Comparison of ENCODE assay signal across 22 mouse cellular contexts in the genomic region with DNA sequence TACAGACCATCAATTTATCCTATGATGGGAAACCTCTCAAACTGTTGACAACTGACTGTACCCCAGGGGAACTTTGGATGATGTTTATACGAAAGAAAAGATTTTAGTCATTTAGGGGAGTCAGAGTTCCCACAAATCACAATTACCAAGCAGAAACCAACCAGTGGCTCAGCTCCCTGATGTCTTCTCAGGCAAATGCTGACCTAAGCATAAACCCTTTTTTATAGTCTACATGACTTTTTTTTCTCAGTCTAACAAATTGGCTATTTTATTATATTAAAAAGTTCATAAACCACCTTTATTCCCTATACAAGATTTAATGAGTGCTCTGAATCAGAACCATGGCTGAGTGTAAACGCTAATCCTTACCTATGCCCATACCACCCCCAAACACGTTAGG.
DNase-seq lines count a peak whose midpoint lies in the region; ATAC-seq and TF ChIP-seq lines count a peak whose summit lies in the region.
"Had no signal": no experiment of that assay in that cellular context is flagged by ENCODE, and none has a peak within 500 bp of the region (broad histone marks: within the 10 kb centered on the region; RNA-seq: fewer than 3 reads in every experiment).

No protein-coding gene starts in this region.

- no peak overlapping the region for H3K4me3 ChIP-seq in CH12.LX (replicated peaks in 1 of 3; ENCODE audit: low read depth in 2 of 3, low read length in 2 of 3, poor library complexity in 1 of 3)
- H3K4me3 ChIP-seq in ES-E14 (ENCODE audit: insufficient read depth in 1 of 2, low read depth in 1 of 2, low read length in 2 of 2, poor library complexity in 1 of 2, severe bottlenecking in 1 of 2), result no peak overlapping the region
- no peak overlapping the region for H3K4me3 ChIP-seq in MEL (ENCODE audit: control insufficient read depth in 1 of 2, insufficient read depth in 1 of 2, low read depth in 2 of 2, low read length in 2 of 2)
- H3K4me3 ChIP-seq in forebrain, embryonic 16.5 days (replicated peaks; ENCODE audit: low read length), result no peak overlapping the region
- H3K4me3 ChIP-seq in hindbrain, embryonic 10.5 days, result no peak overlapping the region

- H3K27ac ChIP-seq in CH12.LX (ENCODE audit: insufficient read depth, low read depth) (no peak overlapping the region), ES-E14 (ENCODE audit: insufficient read depth, low read depth, low read length, poor library complexity, severe bottlenecking) (no peak overlapping the region), MEL (ENCODE audit: control insufficient read depth, low read depth, low read length) (no peak overlapping the region)
- no peak overlapping the region for H3K27ac ChIP-seq in forebrain, embryonic 16.5 days (ENCODE audit: low read length)
- no peak overlapping the region for H3K27ac ChIP-seq in hindbrain, embryonic 10.5 days

- WGBS in forebrain, embryonic 16.5 days, result 87% methylated on average over 3 of the region's 3 CpGs
- WGBS in hindbrain, embryonic 10.5 days, result 83% methylated on average over 3 of the region's 3 CpGs

- H3K36me3 ChIP-seq in CH12.LX (replicated peaks in 1 of 2; ENCODE audit: control insufficient read depth in 1 of 2, insufficient read depth in 1 of 2, low read length in 1 of 2), result no peaks in the 10 kb centered on the region
- no peaks in the 10 kb centered on the region for H3K36me3 ChIP-seq in ES-E14 (ENCODE audit: control insufficient read depth, insufficient read depth, low read length, poor library complexity, severe bottlenecking)
- H3K36me3 ChIP-seq in MEL (ENCODE audit: control insufficient read depth in 1 of 2, insufficient read depth in 2 of 2, low read length in 2 of 2), result no peaks in the 10 kb centered on the region
- H3K36me3 ChIP-seq in forebrain, embryonic 16.5 days (ENCODE audit: control insufficient read depth, insufficient read depth), result no peaks in the 10 kb centered on the region
- no peaks in the 10 kb centered on the region for H3K36me3 ChIP-seq in hindbrain, embryonic 10.5 days
- H3K36me3 ChIP-seq: G1E had no signal

- H3K9ac ChIP-seq in CH12.LX (ENCODE audit: insufficient read depth, low read depth) (no peak overlapping the region), ES-E14 (ENCODE audit: insufficient read depth, low read depth, low read length, poor library complexity, severe bottlenecking) (no peak overlapping the region), MEL (ENCODE audit: control insufficient read depth, low read depth, low read length, poor library complexity, severe bottlenecking) (no peak overlapping the region)
- no peak overlapping the region for H3K9ac ChIP-seq in forebrain, embryonic 16.5 days (replicated peaks; ENCODE audit: low read depth, low read length)

- H3K9me3 ChIP-seq in CH12.LX (replicated peaks; ENCODE audit: low read length) (no peaks in the 10 kb centered on the region), ES-E14 (ENCODE audit: control insufficient read depth, insufficient read depth, low read depth, low read length) (no peaks in the 10 kb centered on the region), MEL (replicated peaks; ENCODE audit: insufficient read depth, low read length) (no peaks in the 10 kb centered on the region)
- no peaks in the 10 kb centered on the region for H3K9me3 ChIP-seq in forebrain, embryonic 16.5 days (ENCODE audit: control insufficient read depth, low read length)
- H3K9me3 ChIP-seq in hindbrain, embryonic 10.5 days, result no peaks in the 10 kb centered on the region
- H3K9me3 ChIP-seq: G1E had no signal

- TF ChIP-seq EP300 in CH12.LX (IDR thresholded peaks at IDR 0.05; ENCODE audit: low read length) (no peak), MEL (IDR thresholded peaks at IDR 0.05; ENCODE audit: low read depth in 1 of 2, low read length in 2 of 2) (no peak)

- dilution Hi-C loops in CH12.LX (cut with MboI; ENCODE audit: extremely low pct_ligation_motif_present, extremely low pct_unique_long_range_greater_than_20kb, low sequenced_read_pairs), result no loop called here

- H3K4me2 ChIP-seq in CH12.LX (ENCODE audit: insufficient read depth, low read depth, poor library complexity, severe bottlenecking), result no peak overlapping the region
- H3K4me2 ChIP-seq in forebrain, embryonic 16.5 days (ENCODE audit: low read length), result no peak overlapping the region

- ATAC-seq in forebrain, embryonic 16.5 days, result no peak
- ATAC-seq: activated CD4-positive, CD25-positive, alpha-beta regulatory T cell, adult 4 months; CD4-positive, CD25-positive, alpha-beta regulatory T cell, adult 4 months; Patski had no signal

- TF ChIP-seq RAD21 in CH12.LX (IDR thresholded peaks at IDR 0.05; ENCODE audit: low read depth, low read length) (no peak), MEL (IDR thresholded peaks at IDR 0.05; ENCODE audit: low read depth, low read length) (no peak)

- intact Hi-C loops in left cerebral cortex, postnatal 4 days (cut with DNase I), result loop anchor here (10.0 kb wide), 1 partner anchor 341 kb away; no protein-coding TSS in a partner anchor

- TF ChIP-seq CTCF in CH12.LX (conservative IDR thresholded peaks at IDR 0.05 in 1 of 2, IDR thresholded peaks at IDR 0.05 in 1 of 2; ENCODE audit: low read depth in 2 of 2, low read length in 2 of 2), result no peak
- no peak for TF ChIP-seq CTCF in MEL (IDR thresholded peaks at IDR 0.05 in 2 of 3, conservative IDR thresholded peaks at IDR 0.05 in 1 of 3; ENCODE audit: control insufficient read depth in 1 of 3, insufficient read depth in 1 of 3, low read depth in 2 of 3, low read length in 3 of 3, poor library complexity in 1 of 3, severe bottlenecking in 1 of 3)

- H3K4me1 ChIP-seq in CH12.LX (ENCODE audit: control insufficient read depth in 1 of 2, insufficient read depth in 2 of 2) (no peaks in the 10 kb centered on the region), ES-E14 (ENCODE audit: control insufficient read depth in 2 of 2, insufficient read depth in 2 of 2, low read length in 2 of 2, poor library complexity in 1 of 2) (peaks cover 0 to 2% of the 10 kb centered on the region in 2 experiments; a peak in 1 of 4 replicates), MEL (ENCODE audit: control insufficient read depth in 1 of 2, insufficient read depth in 2 of 2, low read length in 2 of 2) (no peaks in the 10 kb centered on the region)
- H3K4me1 ChIP-seq in forebrain, embryonic 16.5 days (replicated peaks; ENCODE audit: control insufficient read depth, insufficient read depth, low read length), result no peaks in the 10 kb centered on the region
- H3K4me1 ChIP-seq in hindbrain, embryonic 10.5 days (replicated peaks), result no peaks in the 10 kb centered on the region

- TF ChIP-seq POLR2A in CH12.LX (IDR thresholded peaks at IDR 0.05; ENCODE audit: low read depth, low read length), result no peak
- TF ChIP-seq POLR2A in MEL (IDR thresholded peaks at IDR 0.05; ENCODE audit: control insufficient read depth in 1 of 2, insufficient read depth in 1 of 2, low read depth in 1 of 2, low read length in 2 of 2, poor library complexity in 1 of 2), result no peak

- in situ Hi-C loops in CH12.LX (cut with MboI; ENCODE audit: low pct_ligation_motif_present, low pct_unique_long_range_greater_than_20kb, low sequenced_read_pairs), result no loop called here
- in situ Hi-C loops in ES-E14 (cut with MboI; ENCODE audit: low sequenced_read_pairs in 2 of 2, unreplicated experiment in 2 of 2), result no loop called here

- no peak for DNase-seq in CH12.LX (ENCODE audit: extremely low read depth)
- no peak for DNase-seq in ES-E14 (ENCODE audit: low read depth, low spot score)
- no peak for DNase-seq in MEL (ENCODE audit: low read depth, low spot score)
- DNase-seq in left cerebral cortex, postnatal 4 days, result no peak
- no peak for DNase-seq in hindbrain, embryonic 10.5 days (ENCODE audit: low spot score)
- DNase-seq: adrenal gland, adult 2 months; adrenal gland, adult 8-10 months; adrenal gland, postnatal 10 days; adrenal gland, postnatal 14 days; adrenal gland, postnatal 25 days; adrenal gland, postnatal 36 days; B cell, adult 2 months; cerebellum, adult 11 months; cerebellum, adult 11-12 months; cerebellum, adult 18-20 months; cerebellum, adult 8-10 months; cerebellum, adult 9-10 months had no signal

- H3K79me2 ChIP-seq in CH12.LX (replicated peaks; ENCODE audit: control insufficient read depth, extremely low read depth, insufficient read depth, poor library complexity, severe bottlenecking) (no peaks in the 10 kb centered on the region), MEL (ENCODE audit: control insufficient read depth, insufficient read depth, low read length, poor library complexity) (no peaks in the 10 kb centered on the region)

- H3K27me3 ChIP-seq in CH12.LX (replicated peaks) (no peaks in the 10 kb centered on the region), MEL (ENCODE audit: control insufficient read depth in 1 of 2, insufficient read depth in 2 of 2, low read length in 2 of 2) (no peaks in the 10 kb centered on the region)
- no peaks in the 10 kb centered on the region for H3K27me3 ChIP-seq in forebrain, embryonic 16.5 days (replicated peaks; ENCODE audit: control insufficient read depth, insufficient read depth, low read length)
- H3K27me3 ChIP-seq in hindbrain, embryonic 10.5 days (ENCODE audit: insufficient read depth, poor library complexity, severe bottlenecking), result no peaks in the 10 kb centered on the region

TF ChIP-seq in CH12.LX, 34 proteins besides CTCF, POLR2A, EP300 and RAD21:
- TF ChIP-seq ZC3H11A (IDR thresholded peaks at IDR 0.05; ENCODE audit: low read depth, low read length) (no peak), MAFK (IDR thresholded peaks at IDR 0.05; ENCODE audit: insufficient replicate concordance, low read length) (peak; percentile 75)
TF ChIP-seq in CH12.LX: peak in this region for 1.

TF ChIP-seq in ES-E14, 5 proteins besides CTCF, POLR2A, EP300 and RAD21:
- TF ChIP-seq MAFK (IDR thresholded peaks at IDR 0.05; ENCODE audit: insufficient read depth, low read depth, low read length), result peak; percentile 58; the same call in 1 of the 2 replicates
- TF ChIP-seq HCFC1 (IDR thresholded peaks at IDR 0.05; ENCODE audit: borderline replicate concordance, insufficient read depth, low read length), result no peak

TF ChIP-seq in MEL, 35 proteins besides CTCF, POLR2A, EP300 and RAD21:
- TF ChIP-seq TAL1 (IDR thresholded peaks at IDR 0.05; ENCODE audit: low read length), result no peak
- TF ChIP-seq MAFK (IDR thresholded peaks at IDR 0.05; ENCODE audit: borderline replicate concordance, low read depth, low read length), result peak; percentile 9; the same call in 1 of the 2 replicates

Comparison
In these comparisons a context has a peak if more than half of its experiments do, and no peak if none do; other contexts are left out.
1. Of the 35 proteins assayed by ChIP-seq in both MEL and CH12.LX: peak only in MEL: none; only in CH12.LX: none; in both: MAFK; in neither: 34.